Mouse (Mus musculus): ENCODE results near the gene Kcnj12.

- no peak for TF ChIP-seq TAL1 (conservative IDR thresholded peaks at IDR 0.05; ENCODE audit: low read depth, low read length)
- TF ChIP-seq CTCF (IDR thresholded peaks at IDR 0.05; ENCODE audit: low read depth, low read length): no peak
- no peak for TF ChIP-seq GATA1 (IDR thresholded peaks at IDR 0.05; ENCODE audit: borderline replicate concordance, low read length)
- TF ChIP-seq POLR2AphosphoS5 (IDR thresholded peaks at IDR 0.05; ENCODE audit: insufficient replicate concordance, low read depth, low read length): no peak
- no peak for TF ChIP-seq GATA2 (IDR thresholded peaks at IDR 0.05; ENCODE audit: borderline replicate concordance, low read depth, low read length)
Observed at GRCm38 (mm10) chr11:61021676-61022549, 451 bp upstream of the Kcnj12 start.

Measured in G1E (cell line).